Mouse (Mus musculus): Measurements from ENCODE around the gene As3mt.
"Not testable (repeated sequence)": the region's sequence is repeated elsewhere in the genome, so short reads cannot be mapped to it uniquely, and the experiment has no call there.

The As3mt gene

DNA sequence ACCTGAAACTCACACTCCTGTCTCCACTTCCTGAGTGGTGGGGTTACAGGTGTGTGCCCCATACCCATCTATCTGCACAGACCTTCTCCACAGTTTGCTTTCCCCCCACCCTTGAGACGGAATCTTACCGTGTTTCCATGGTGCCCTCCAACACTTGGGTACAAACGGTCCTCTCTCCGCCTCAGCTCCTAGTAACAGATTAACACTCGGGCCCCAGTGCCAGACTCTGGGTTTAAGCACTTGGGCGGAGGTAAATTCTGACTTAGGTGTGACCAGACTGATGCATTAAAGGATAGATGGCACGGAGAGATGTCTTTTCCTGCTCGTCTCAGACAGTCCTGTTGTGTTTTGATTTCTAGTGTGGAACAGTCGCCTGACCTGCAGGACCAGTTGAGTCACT, 6.1 kb upstream of the As3mt start:
- DNase-seq: peak; percentile 29 to 57

DNA sequence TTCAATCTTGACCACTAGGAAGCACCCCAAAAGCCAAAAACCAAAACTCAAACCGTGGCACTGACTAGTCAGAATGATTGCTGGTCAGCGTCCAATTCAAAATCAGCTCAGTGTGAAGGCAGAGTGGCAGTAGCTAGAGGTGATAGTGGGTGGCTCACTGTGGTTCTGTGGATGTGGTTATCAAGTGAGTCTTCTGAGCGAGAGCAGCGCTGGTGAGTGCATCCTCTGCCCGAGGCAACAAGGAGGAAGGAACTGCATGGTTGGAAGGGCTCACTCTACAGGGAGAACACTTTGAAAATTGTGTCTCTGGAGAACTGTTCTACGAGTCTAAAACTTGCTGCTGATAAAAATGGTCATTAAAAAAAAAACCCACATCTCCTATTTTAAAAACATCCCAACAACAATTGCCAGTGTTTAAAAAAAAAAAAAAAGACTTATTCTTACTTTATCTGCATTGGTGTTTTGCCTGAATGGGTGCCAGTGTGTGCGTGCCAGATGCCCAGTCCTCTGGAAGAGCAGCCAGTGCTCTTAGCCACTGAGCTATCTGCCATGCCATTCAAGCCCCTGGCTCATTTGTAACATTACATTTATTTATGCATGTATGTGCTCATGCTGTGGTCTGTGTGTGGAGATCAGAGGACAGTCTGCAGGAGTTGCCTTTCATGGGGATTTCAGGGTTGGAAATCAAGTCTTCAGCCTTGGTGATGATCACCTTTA, 1.3 kb upstream of the As3mt start:
- DNase-seq: no peak

DNA sequence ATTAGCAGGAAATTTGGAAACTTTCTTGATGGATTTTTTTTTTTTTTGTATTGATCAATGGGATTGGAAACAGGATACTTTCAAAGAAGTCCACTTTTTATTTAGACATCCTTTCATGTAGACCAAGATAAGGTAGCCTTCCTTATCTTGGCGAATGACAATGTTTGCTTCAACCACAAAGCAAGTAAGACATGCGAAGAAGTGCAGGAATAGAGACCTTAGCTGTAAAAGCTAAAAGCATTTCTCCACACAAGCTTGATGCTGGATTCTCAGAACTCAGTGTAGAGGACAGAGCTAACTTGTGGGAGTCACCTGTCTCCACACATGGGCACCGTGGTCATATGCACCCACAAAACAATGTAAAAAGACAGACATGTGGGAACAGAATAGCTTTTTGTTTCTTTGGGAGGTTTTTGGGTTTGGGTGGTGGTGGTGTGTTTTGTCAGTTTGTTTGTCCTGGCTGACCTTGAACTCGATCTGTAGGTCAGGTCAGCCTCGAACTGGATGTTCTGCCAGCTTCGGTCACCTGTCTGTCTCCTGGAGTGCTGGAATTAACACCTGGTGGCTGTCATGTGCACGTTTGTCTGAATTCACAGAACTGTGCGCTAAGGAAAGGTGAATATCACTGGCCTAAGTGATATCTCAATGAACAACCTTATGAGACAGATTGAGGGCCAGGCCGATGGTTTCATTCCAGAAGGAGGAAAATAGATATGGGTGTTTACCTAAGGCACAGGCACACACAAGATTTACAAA, 540 bp upstream of the As3mt start:
- DNase-seq: peak in 1 of 2 experiments; percentile 32

DNA sequence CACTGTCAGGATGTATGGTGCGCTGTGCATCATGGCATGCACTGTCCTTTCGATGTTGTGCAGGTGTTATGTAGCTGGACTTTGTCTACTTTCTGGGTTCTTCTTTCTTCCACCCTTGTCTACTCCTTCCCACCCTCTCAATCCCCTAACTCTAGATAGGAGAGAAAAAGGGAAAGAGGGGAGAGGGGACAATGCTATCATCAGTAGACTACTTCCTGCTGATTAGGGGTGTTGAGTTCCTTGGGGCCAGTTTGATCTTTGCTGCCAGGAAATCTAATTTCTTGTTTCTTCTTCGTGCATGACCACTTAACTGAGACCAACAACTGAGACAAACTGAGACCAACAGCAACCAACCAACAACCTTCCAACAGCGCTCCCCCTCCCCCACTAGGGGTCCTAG, 3.4 kb downstream of the As3mt start:
- DNase-seq: no peak

DNA sequence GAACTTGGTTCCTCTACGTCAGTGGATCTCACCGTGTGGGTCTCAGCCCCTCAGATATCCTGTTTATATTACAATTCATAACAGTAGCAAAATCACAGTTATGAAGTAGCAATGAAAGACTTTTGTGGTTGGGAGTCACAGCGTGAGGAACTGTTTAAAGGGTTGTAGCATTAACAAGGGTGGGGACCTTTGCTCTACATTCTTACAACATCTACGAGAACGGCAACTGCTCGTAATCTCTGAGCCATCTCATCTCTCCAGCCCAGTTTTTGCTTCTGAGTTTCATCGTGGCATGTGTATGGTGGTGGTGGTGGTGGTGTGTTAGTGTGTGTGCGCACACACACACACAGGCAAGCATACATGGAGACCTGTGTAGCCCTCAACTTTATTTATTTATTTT, 7.0 kb downstream of the As3mt start:
- DNase-seq: no peak

DNA sequence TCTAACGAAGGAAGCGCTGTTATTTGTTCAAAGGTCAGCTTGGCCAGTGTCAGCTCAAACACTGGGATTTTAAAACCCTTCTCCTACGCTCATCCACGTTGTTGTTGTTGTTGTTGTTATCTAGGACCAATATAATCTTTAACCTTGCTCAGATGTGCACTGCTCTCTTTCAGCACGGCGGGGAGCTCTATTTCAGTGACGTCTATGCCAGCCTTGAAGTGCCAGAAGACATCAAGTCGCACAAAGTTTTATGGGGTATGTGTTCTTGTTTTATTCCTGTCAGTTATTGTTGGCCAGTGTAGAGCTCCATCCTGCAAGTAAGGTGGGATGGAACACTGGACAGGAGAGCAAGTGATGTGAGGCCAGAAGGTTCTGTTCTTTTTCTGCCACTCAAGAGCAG, 7.8 kb downstream of the As3mt start:
- DNase-seq: no peak

DNA sequence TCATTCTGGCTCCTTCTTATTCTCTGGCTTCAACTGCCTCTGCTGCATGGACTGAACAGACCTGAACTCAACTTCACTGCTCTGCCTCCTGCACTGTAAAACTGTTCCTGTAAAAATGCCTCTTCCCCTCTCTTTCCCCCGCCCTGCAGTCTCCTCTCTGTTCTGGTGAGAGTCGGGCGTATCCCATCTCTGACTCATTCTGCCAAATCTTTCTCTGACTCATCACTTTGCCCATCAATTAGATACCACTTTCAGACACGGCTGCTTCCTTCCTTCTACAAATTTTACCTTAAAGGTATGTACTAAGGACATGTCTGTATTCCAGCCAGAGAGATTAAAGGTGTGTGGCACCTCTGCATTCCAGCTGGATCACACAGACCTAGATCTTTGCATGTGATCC, 10.9 kb downstream of the As3mt start:
- DNase-seq: no peak

DNA sequence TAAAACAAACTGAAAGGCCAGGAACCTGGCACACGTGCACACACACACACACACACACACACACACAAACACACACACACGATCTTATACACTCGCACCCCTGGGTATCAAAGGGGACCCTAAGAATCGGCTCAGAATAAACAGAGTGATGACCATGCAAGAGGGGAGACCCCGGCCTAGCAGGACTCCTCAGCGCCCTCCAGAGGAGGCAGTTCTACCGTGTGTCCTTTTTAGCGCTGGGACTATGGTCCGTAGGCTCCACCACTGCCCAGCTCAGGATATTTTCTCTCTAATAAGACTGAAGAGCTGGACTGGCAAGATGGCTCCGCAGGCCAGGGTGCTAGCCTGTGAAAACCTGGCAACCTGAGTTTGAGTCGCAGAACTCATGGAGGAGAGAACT, 17.2 kb downstream of the As3mt start:
- no peak for DNase-seq

DNA sequence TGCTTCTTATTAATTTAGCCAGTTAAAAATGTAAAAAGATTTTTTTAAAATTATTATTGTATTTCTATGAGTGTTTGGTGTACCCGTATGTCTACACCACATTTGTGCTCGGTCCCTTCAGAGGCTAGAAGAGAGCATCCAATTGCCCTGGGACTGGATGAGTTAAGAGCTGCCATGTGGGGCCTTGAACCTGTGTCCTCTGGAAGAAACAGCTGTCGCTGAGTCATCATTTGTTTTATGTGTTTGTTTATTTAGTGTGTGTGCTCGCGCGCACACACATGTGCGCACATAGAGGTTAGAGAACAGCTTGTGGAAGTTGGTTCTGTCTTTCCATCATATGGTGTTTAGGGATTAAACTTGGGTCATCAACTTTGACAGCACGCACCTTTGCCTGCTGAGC, 18.9 kb downstream of the As3mt start:
- DNase-seq: no peak

DNA sequence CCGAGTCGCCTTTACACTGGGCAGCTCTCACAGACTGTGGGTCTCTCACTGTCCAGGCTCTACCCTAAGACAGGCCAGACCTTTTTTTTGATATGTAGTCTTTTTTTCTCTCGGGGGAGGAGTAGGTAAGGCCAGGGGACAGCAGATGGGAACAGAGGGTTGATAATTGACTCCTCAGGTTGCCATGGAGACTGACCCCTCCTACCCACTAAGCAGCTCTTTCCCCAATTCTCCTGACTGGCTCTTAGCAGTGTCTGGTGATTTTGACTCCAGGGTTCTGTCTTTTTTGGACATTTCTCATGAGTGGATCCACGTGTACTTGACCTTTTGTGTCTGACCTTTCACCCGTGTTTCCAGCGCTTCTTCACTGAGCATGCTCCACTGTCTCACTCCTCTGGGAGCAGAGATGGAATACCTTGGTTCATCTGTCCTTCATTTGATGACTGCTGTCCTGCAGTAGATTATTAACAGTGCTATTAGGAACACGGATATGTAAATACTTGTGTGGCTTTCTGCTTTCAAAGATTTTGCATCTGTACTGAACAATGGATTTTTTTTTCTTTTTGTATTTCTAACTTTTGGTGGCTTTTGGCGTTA, 20.0 kb downstream of the As3mt start:
- DNase-seq: peak; percentile 50 to 68

DNA sequence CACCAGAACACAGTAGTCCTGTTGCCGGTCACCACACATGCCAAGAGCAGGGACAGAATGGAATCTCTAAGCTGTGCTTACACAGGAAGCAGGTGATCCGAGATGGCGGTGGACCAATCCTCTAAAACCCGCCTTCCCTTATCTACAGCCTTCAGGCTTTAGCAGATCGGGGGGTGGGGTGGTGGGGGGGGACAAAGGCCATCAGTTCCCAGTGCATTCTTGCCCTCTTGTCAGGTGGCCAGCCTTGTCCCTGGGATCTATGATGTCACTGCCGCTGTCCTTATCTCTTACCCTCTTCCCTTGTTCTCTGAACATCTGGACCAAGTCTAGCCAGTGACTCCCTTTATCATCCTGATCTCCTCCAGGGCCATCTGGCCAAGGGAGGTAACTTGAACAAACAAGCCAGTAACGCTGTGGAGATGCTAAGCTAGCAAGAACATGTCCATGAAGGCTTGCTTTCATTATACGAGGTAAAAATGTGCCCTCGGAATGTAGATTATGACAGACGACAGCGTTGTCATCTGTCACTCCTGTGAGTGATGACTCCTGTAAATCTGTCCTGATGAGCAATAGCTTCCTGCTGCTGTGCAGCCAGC, 20.8 kb downstream of the As3mt start:
- no peak for DNase-seq

DNA sequence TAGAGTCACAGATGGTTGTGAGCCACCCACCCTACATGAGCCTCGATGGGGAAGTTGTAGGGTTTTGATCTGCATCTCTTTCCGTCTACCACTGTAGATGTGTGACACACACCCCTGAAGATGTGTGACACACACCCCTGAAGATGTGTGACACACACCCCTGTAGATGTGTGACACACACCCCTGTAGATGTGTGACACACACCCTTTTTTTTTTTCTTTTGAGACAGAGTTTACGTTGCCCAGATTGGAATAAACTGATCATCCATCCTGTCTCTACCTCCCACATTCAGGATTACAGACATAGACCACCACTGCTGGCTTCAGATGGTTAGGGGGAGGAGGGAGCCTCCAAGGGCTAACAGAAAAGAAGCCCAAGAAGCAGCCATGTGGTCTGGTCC, 21.7 kb downstream of the As3mt start:
- DNase-seq: no peak

DNA sequence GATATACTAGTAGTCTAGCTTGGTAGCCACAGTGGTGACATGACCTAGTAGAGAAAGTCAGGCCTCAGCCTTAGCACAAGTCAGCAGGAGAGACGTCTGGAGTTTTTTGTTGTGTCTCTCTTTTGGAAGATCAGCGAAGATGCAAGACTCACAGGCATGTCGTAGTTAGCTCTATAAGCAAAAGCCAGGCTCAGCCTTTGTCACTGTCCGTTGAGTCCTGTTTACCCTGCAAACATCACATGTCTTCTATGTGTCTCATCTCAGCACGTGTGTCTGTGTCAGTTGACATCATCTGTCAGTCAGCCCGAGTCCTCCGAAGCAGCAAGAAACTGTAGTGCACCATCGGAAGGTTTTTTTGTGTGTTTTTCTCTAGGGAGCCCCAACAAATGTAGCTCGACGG, 24.1 kb downstream of the As3mt start:
- DNase-seq: no peak

DNA sequence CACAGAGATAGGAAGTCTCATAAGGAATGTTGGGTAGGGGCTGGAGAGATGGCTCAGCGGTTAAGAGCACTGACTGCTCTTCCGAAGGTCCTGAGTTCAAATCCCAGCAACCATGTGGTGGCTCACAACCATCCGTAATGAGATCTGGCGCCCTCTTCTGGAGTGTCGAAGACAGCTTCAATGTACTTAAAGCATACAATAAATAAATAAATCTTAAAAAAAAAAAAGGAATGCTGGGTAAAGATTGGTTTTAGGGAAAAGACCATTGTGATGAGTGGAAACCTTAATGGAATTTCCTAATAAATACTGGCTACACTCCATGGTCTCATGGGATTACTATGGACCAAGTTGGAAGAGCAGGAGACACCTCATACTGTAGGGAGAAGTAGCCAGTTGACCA, 25.4 kb downstream of the As3mt start:
- not testable (repeated sequence) for DNase-seq

DNA sequence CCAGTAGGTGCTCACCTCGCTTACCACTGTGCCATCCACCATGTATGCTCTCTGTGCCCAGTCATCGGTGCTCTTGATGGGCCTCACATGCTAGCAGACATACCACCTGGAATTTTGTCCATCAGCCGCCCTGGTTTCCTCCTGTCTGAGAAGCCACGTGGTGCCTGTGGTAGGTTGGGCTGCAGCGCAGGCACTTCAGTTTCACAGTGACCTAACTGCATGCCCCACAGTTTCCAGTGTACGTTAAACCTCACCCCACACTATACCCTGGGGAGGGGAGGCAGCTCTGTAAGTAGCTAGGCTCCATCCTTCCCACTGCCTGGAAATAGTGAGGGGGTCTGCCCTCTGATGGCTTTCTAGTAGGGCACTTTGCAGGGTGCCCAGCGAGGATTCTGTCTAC, 26.4 kb downstream of the As3mt start:
- DNase-seq: no peak

DNA sequence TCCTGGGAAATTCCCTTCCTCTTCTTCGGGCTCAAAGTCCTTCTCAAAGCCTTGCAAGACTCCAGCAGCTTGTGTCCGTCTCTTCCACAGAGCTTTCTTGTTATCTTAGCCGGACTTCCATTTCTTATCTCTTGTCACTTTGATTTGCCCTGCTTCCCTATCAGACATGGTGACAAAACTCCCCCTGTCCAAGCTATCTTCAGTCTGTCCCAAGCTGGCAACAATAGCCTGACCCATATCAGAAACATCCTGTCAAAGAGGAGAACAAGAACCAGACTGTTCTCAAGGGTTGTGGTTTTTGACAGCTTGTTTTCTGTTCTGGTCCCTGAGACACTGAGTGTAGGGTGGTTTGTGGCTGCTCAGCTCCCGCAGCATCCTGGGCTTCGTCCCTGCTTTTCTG, 28.0 kb downstream of the As3mt start:
- no peak for DNase-seq

DNA sequence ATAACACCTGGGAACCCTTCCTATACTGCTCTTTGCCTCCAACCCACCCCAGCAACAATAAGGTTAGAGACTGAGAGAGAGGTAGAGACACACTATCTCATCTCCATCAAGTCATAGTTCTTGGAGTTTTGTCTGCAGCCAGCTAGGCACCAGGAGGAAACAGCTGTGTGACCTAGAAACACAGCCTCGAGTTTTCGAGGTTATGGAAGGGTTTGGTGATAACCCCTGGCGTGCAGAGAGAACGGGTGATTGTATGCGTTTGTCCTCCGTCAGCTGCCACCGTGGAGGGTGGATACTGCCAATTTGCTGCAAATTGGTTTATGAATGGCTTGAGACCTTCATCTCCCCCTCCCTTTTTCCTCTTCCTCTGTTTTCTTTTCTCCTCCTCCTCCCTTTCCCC, 29.8 kb downstream of the As3mt start:
- DNase-seq: no peak

DNA sequence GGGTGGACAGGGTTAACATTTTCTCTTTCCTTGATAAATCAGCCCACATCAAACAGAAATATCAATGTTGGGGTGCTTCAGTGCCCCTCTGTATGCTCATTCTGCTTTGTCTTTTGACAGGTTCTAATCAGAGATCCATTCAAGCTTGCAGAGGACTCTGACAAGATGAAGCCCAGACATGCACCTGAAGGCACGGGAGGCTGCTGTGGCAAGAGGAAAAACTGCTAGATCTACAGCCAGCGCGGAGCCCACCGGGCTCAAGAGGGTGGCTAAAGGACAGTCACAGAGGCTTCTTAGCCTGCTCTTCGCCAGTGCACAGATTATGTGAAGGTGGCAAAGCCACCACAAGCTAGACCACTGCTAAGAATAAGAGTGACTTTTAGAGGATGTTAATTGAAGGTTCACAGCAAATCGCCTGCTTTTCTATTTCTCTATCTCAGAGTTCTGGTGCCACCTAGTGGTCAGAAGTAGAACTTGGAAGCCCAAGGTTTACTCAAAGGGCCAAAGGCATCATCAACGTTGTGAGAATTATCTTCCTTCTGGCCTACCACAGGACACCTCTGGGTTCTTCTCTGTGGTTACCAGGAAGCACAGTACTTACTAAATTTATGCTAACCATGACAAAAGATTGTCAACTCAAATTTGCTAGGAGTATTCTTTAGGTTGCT, 33.2 kb downstream of the As3mt start:
- peak; percentile 38 to 68 for DNase-seq

DNA sequence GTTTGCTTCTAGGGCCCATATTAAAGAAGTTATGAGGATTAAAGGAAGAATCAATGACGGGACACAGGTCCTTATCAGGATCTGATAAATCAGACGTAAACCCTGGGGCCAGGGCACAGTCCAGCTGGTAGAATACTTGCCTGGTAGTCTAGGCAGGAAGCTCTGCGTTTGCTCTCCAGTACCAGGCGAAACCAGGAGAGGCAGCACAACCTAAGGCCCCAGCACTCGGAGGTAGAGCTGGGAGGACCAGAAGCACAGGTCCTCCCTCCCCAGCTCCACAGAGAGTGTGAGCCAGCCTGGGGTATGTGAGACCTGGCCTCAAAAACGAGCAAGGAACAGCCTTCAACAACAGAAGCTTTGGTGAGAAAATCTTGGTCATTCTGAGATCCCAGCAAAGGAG, 34.3 kb downstream of the As3mt start:
- DNase-seq: no peak

DNA sequence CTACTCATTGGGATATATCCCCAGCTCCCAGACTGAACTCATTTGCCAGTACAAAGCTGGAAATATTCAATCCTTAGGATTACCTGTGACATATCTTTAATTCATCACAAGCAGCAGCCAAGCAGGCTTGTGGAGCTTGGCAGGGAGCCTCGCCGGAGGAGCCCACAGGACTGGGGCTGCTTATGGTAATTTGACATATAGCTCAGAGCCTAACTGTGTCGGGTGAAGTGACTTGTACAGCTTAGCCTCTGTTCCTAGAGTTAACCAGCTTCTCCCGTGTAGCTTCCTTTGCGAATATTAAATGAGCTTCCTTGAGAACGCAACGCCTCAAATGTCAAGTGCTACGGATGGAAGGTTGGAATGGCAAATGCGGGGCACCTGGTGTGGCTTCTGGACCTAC, 37.4 kb downstream of the As3mt start:
- DNase-seq: no peak

DNA sequence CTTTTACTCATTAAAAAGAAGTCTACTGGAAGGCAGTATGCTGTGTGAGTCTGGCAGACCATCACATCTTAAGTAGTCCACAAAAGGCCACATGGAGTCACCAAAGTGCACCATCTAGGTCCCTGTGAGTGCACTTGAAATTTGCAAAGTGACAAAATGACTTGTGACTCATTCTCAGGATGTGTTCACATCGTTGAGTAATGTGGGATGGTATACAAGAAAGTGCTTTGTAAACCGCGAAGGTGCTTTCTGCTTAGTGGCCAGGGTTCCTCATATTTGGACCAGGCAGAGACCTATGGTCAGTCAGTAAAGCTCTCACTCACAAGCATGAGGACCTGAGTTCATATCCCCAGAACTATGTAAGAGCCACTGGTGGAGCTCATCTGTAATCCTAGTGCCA, 40.5 kb downstream of the As3mt start:
- DNase-seq: no peak

DNA sequence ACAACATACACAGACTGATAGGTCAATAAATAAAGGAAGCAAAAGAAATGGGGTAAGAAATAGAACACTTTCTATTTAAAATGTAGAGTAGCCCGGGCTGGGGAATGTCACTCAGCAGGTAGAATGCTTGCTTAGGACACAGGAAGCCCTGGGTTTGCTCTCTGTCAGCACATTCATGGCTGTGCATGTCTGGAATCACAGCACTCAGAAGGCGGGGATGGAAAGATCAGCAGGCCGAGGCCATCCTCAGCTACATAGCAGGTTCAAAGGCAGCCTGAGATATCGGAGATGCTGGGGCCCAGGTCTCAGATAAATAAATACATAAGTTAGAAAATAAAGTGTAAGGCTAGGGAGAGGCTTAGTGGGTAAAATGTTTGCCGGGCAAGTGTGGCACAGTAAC, 45.0 kb downstream of the As3mt start:
- no peak for DNase-seq

DNA sequence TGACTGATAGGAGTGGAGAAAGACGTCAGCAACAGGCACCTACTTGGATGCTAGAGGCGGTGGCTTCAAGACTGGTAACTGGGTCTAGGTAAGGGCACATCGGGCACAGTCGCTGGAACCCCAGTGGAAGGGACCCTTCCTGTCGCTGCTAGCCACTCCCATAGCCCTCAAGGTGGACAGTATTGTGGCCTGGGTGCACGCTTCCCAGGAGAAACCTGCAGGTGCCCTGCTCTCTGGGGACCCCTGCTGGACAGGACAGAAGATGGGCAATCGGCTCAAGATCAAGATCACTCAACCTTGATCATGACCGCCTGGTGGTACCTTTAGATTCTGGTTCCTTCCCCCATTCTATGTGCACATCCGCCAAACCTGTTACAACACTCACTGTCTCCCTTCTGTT, 47.8 kb downstream of the As3mt start:
- DNase-seq: peak; percentile 32 to 70

All from kidney, adult 8-10 months (tissue).